Mouse (Mus musculus) MEL (cell line): Measurements from ENCODE around the gene Glis1.

Experiments
- CHD1 ChIP-seq: IDR thresholded peaks from 2 replicates; pipeline ENCODE4 v1.6.1; 2012; ENCODE audit warnings: low read depth, mild to moderate bottlenecking, inconsistent platforms, low read length, improper control_type of control experiment
- CHD2 ChIP-seq: IDR thresholded peaks from 2 replicates; pipeline ENCODE4 v1.6.1; 2011; ENCODE audit warnings: low read length, improper control_type of control experiment
- CTCF ChIP-seq, 3 experiments: IDR thresholded peaks in 2 of 3; conservative IDR thresholded peaks in 1 of 3; 2 replicates each; pipeline ENCODE4 v1.5.1; 2011 to 2012; ENCODE audit warnings: low read length in 3 of 3, low read depth in 2 of 3, mild to moderate bottlenecking in 2 of 3, improper control_type of control experiment in 1 of 3, inconsistent platforms in 1 of 3, mixed read lengths in 1 of 3, moderate library complexity in 1 of 3; ENCODE audit not compliant: control insufficient read depth in 1 of 3, insufficient read depth in 1 of 3, poor library complexity in 1 of 3, severe bottlenecking in 1 of 3
- ELF1 ChIP-seq: IDR thresholded peaks from 2 replicates; pipeline ENCODE4 v1.6.1; 2014; ENCODE audit warnings: low read depth, mild to moderate bottlenecking, inconsistent platforms, low read length, improper control_type of control experiment, moderate library complexity
- EP300 ChIP-seq, 2 experiments: IDR thresholded peaks; 2 replicates each; pipeline ENCODE4 v1.6.1; 2011; ENCODE audit warnings: improper control_type of control experiment in 2 of 2, low read length in 2 of 2, low read depth in 1 of 2, mild to moderate bottlenecking in 1 of 2
- GATA1 ChIP-seq: IDR thresholded peaks from 2 replicates; pipeline ENCODE4 v1.6.1; 2011; ENCODE audit warnings: low read depth, low read length, improper control_type of control experiment
- MAX ChIP-seq: IDR thresholded peaks from 2 replicates; pipeline ENCODE4 v1.6.1; 2011; ENCODE audit warnings: low read length, improper control_type of control experiment
- POLR2A ChIP-seq, 2 experiments: IDR thresholded peaks; 2 replicates each; pipeline ENCODE4 v1.6.1; 2011 to 2012; ENCODE audit warnings: low read length in 2 of 2, mild to moderate bottlenecking in 2 of 2, control low read depth in 1 of 2, improper control_type of control experiment in 1 of 2, low read depth in 1 of 2, moderate library complexity in 1 of 2; ENCODE audit not compliant: control insufficient read depth in 1 of 2, insufficient read depth in 1 of 2, poor library complexity in 1 of 2
- POLR2AphosphoS5 ChIP-seq: IDR thresholded peaks from 2 replicates; pipeline ENCODE4 v1.6.1; 2012; ENCODE audit warnings: low read depth, borderline replicate concordance, mild to moderate bottlenecking, inconsistent platforms, low read length, moderate library complexity, mixed read lengths
- SMC3 ChIP-seq: IDR thresholded peaks from 2 replicates; pipeline ENCODE4 v1.6.1; 2011; ENCODE audit warnings: low read depth, low read length, improper control_type of control experiment
- TAL1 ChIP-seq: IDR thresholded peaks from 2 replicates; pipeline ENCODE4 v1.6.1; 2012; ENCODE audit warnings: mild to moderate bottlenecking, inconsistent platforms, low read length, moderate library complexity, mixed read lengths
- TBP ChIP-seq: IDR thresholded peaks from 2 replicates; pipeline ENCODE4 v1.8.0; 2011; ENCODE audit warnings: low read depth, low read length, improper control_type of control experiment
- ZKSCAN1 ChIP-seq: IDR thresholded peaks from 2 replicates; pipeline ENCODE4 v1.6.1; 2012; ENCODE audit warnings: low read depth, mild to moderate bottlenecking, inconsistent platforms, low read length, improper control_type of control experiment, moderate library complexity

DNA sequence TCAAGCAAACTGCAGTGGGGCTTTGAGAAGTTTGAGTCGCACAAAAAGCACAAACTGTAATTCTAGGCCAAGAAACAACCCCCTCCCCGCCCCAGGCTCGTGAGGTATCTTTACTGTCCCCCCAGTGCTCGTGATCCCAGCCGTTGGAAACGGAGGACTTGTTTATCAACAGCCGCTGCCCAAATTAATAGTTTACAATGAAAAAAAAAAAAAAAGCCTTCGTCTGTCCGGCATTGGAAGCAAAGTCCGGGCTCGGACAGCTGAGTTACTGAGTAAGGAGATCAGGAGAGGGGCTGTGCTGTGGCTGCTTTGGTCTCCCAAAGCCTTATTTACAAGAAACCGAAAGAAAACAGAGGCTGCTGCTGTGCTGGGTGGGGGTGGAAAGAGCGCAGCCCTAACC lies 5.9 kb downstream of the Glis1 start:
- no peak for TF ChIP-seq CTCF (IDR thresholded peaks at IDR 0.05 in 2 of 3, conservative IDR thresholded peaks at IDR 0.05 in 1 of 3; ENCODE audit: control insufficient read depth in 1 of 3, insufficient read depth in 1 of 3, low read depth in 2 of 3, low read length in 3 of 3, poor library complexity in 1 of 3, severe bottlenecking in 1 of 3)
- TF ChIP-seq TBP, result no peak
- TF ChIP-seq CHD2, result no peak
- no peak for TF ChIP-seq GATA1
- TF ChIP-seq SMC3, result no peak
- no peak for TF ChIP-seq POLR2AphosphoS5
- no peak for TF ChIP-seq EP300 (IDR thresholded peaks at IDR 0.05; ENCODE audit: low read depth in 1 of 2, low read length in 2 of 2)
- no peak for TF ChIP-seq POLR2A (IDR thresholded peaks at IDR 0.05; ENCODE audit: control insufficient read depth in 1 of 2, insufficient read depth in 1 of 2, low read depth in 1 of 2, low read length in 2 of 2, poor library complexity in 1 of 2)
- no peak for TF ChIP-seq MAX
- no peak for TF ChIP-seq ELF1
- no peak for TF ChIP-seq CHD1
- no peak for TF ChIP-seq ZKSCAN1
- TF ChIP-seq TAL1, result no peak
